Mouse (Mus musculus): Measurements from ENCODE around the gene Abl2.
A peak's percentile ranks its signal among the peaks of the same experiment; 100 is the strongest.

The Abl2 gene

GRCm38 (mm10) chr1:156669208-156669983 is 110.8 kb downstream of the Abl2 start:
- ATAC-seq (ENCODE audit: low TSS enrichment) = no peak

GRCm38 (mm10) chr1:156671921-156672320 is 113.3 kb downstream of the Abl2 start:
- peak; percentile 51 for ATAC-seq (ENCODE audit: low TSS enrichment)

- no peak for ATAC-seq (ENCODE audit: low TSS enrichment)
Measured at GRCm38 (mm10) chr1:156672720-156673475, 114.3 kb downstream of the Abl2 start.

- ATAC-seq (ENCODE audit: low TSS enrichment) = peak; percentile 17
Measured at GRCm38 (mm10) chr1:156673476-156674194, 115.0 kb downstream of the Abl2 start.

DNA sequence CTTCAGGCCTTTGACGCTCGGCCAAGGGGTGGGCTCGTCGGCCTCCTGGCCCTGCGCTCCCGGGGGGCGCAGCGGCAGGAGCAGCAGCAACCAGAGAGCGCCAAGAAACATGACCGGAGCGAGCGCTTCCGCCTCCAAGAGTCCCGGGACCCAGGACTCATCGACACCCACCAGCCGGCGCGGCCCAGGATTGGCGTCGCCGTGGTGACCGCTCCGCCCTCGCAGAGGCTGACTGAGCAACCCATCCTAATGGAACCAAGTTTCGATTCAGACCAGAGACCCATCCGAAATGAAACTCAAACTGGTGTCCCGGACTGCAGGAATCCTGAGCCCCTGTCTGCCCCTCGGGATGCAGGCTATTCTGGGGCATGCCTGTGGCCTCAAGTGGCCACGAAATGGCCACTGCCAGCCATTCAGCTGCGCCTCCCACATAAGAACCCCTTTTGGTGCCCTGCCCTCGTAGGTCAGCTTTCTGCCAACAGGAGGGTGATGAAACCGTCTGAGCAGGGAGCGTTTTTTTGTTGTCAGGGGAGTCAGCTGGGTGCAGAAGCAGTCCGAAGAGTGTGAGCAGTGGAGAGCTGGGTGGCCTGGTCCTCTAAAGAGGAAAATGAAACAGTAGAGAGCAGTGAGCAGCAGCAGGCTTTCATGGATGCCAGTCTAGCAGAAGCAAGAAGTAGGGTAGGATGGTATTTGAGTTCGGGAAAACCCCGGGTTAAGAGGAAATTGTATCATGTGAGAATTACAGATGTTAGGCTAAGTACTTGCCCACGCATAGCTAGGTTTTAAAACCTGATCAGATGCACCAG is 115.8 kb downstream of the Abl2 start, which contains the start of gene Tor3a:
Tor3a (minus strand) TSS at position 162 of the 806 bp plus-strand sequence.
- ATAC-seq (ENCODE audit: low TSS enrichment) = peak; percentile 39; the same call in 1 of the 2 replicates

DNA sequence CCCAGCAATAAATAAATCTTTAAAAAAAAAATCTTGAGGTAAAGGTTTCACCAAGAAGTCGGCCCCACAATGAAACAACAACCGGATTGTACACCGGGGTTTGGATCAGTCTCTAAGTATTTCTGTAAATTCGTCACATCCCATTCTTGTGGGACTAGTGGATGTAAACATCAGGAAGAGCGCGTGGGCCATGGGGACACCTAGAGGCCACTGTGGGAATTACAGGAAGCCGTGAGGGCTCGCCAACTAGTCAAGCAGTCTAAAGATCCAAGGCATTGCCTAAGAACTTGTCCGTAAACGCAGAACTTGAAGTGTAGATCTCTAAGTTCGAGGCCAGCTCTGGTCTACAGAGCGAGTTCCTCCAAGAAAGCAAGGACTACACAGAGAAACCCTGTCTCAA is 117.6 kb downstream of the Abl2 start:
- no peak for ATAC-seq (ENCODE audit: low TSS enrichment)

DNA sequence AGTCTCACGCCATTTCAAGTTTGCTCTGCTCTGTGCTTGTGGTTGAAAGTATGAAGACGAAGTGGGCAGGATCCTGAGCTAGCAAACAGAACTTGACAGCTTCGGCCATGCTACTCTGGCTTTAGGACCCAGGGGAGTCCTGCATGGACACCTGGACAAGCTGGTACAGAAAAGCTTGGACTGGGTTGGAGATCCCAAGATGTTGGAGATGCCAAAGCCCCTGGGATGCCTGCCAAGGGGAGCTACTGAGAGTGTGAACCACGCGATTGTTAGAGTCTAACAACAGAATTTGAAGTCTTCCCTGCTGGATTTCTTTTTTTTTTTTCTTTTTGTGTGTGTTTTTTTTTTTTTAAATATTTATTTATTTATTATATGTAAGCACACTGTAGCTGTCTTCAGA is 118.0 kb downstream of the Abl2 start:
- ATAC-seq (ENCODE audit: low TSS enrichment) = no peak

DNA sequence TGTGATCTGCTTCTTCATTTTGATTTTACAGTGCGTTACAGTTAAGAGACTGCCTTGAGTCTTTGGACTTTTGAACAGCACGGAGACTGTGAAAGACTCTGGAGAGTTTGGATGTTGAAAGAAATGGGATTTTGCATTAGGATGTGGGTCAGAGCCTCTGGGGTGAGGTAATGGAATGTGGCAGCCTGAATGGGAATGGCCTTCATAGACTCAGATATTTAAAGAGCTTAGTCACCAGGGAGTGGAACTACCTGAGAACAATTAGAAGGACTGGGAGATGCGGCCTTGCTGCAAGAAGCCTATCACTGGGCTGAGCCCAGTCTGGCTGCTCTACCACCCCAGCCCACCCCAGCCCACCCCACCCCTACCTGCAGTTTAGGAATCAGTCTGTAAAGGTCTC is 118.6 kb downstream of the Abl2 start:
- no peak for ATAC-seq (ENCODE audit: low TSS enrichment)

GRCm38 (mm10) chr1:156679599-156679998 is 121.0 kb downstream of the Abl2 start:
- ATAC-seq (ENCODE audit: low TSS enrichment) = no peak

GRCm38 (mm10) chr1:156686025-156686661 is 127.6 kb downstream of the Abl2 start:
- no peak for ATAC-seq (ENCODE audit: low TSS enrichment)
